Mouse (Mus musculus): Measurements from ENCODE around the gene Rbm26. TPM values are rescaled to one million over a fixed set of nuclear protein-coding genes. Genes with fewer than 3 reads are reported as not detected.

Gene Rbm26
- polyA plus RNA-seq (2017; shearing (Covaris generic)): 50.2 TPM

GRCm38 (mm10) chr14:105177238-105177693, at the start of gene Rbm26:
Rbm26 (minus strand) TSS chr14:105177327.

Other genes starting within 250 kb of the Rbm26 start
- 92.4 TPM for gene Ndfip2, start 81.2 kb upstream of the Rbm26 start, polyA plus RNA-seq (2017; shearing (Covaris generic))

All from naive thymus-derived CD4-positive, alpha-beta T cell, adult 5 months (primary cell).